Mouse (Mus musculus): Measurements from ENCODE around the gene Grhpr. TPM values are rescaled to one million over a fixed set of nuclear protein-coding genes. Genes with fewer than 3 reads are reported as not detected.

The Grhpr gene
- total and polyA plus RNA-seq, 3 experiments, result 27.3 to 76.4 TPM; not detected in 1

GRCm38 (mm10) chr4:45012105-45012975 lies 31.1 kb downstream of the Grhpr start, which contains the start of gene Zbtb5:
Gene Zbtb5 (minus strand): TSS chr4:45012412.
- peak within 1 kb of the TSS; percentile 83 for H3K9ac ChIP-seq (ENCODE audit: control insufficient read depth, low read depth, low read length, poor library complexity, severe bottlenecking)
- peak within 1 kb of the TSS; percentile 82 to 90 for H3K4me3 ChIP-seq (ENCODE audit: control insufficient read depth in 1 of 2, insufficient read depth in 1 of 2, low read depth in 2 of 2, low read length in 2 of 2)
- H3K9me3 ChIP-seq (replicated peaks; ENCODE audit: insufficient read depth, low read length), result no peaks in the 10 kb centered on the region
- H3K27ac ChIP-seq (ENCODE audit: control insufficient read depth, low read depth, low read length), result peak within 1 kb of the TSS; percentile 97
- H3K27me3 ChIP-seq (ENCODE audit: control insufficient read depth in 1 of 2, insufficient read depth in 2 of 2, low read length in 2 of 2), result no peaks in the 10 kb centered on the region
- H3K79me2 ChIP-seq (ENCODE audit: control insufficient read depth, insufficient read depth, low read length, poor library complexity), result peaks cover 16% of the 10 kb centered on the region
- peaks cover 4 to 17% of the 10 kb centered on the region in 2 experiments; a peak in 3 of 4 replicates for H3K4me1 ChIP-seq (ENCODE audit: control insufficient read depth in 1 of 2, insufficient read depth in 2 of 2, low read length in 2 of 2)
- no peak for TF ChIP-seq CHD1 (IDR thresholded peaks at IDR 0.05; ENCODE audit: low read depth, low read length)
- 0 out of 2 replicates have a peak, but pooled peaks have one; percentile 31 for TF ChIP-seq UBTF (IDR thresholded peaks at IDR 0.05; ENCODE audit: borderline replicate concordance, insufficient read depth, low read depth, low read length)
- TF ChIP-seq ZC3H11A (IDR thresholded peaks at IDR 0.05; ENCODE audit: low read depth, low read length), result no peak
- TF ChIP-seq GATA1 (IDR thresholded peaks at IDR 0.05; ENCODE audit: low read depth, low read length), result no peak
- peak; percentile 74 for TF ChIP-seq SIN3A (IDR thresholded peaks at IDR 0.05; ENCODE audit: low read length)
- TF ChIP-seq POLR2AphosphoS2 (IDR thresholded peaks at IDR 0.05; ENCODE audit: low read length), result no peak; the same call in 1 of the 2 replicates
- TF ChIP-seq USF1 (IDR thresholded peaks at IDR 0.05; ENCODE audit: low read depth, low read length), result peak; percentile 89
- 0 out of 4 replicates have a peak, but pooled peaks of 1 of the 2 experiments have one; percentile 42 for TF ChIP-seq USF2 (IDR thresholded peaks at IDR 0.05; ENCODE audit: borderline replicate concordance in 1 of 2, insufficient read depth in 1 of 2, low read depth in 1 of 2, low read length in 2 of 2)
- TF ChIP-seq MAZ (IDR thresholded peaks at IDR 0.05; ENCODE audit: low read depth, low read length), result no peak; the same call in 1 of the 2 replicates
- TF ChIP-seq NELFE (IDR thresholded peaks at IDR 0.05; ENCODE audit: low read depth, low read length), result peak; percentile 56
- TF ChIP-seq EP300 (IDR thresholded peaks at IDR 0.05; ENCODE audit: low read depth in 1 of 2, low read length in 2 of 2), result no peak
- peak; percentile 75 for TF ChIP-seq MAX (IDR thresholded peaks at IDR 0.05; ENCODE audit: low read length)
- TF ChIP-seq TBP (IDR thresholded peaks at IDR 0.05; ENCODE audit: low read depth, low read length), result no peak; the same call in 1 of the 2 replicates
- peak; percentile 82 for TF ChIP-seq CHD2 (IDR thresholded peaks at IDR 0.05; ENCODE audit: low read length)
- TF ChIP-seq MYB (IDR thresholded peaks at IDR 0.05; ENCODE audit: low read depth, low read length), result no peak
- TF ChIP-seq HCFC1 (IDR thresholded peaks at IDR 0.05; ENCODE audit: low read depth, low read length), result peak; percentile 84
- no peak for TF ChIP-seq MAFK (IDR thresholded peaks at IDR 0.05; ENCODE audit: borderline replicate concordance, low read depth, low read length)
- no peak for TF ChIP-seq MYC (IDR thresholded peaks at IDR 0.05; ENCODE audit: low read depth, low read length)
- peak; percentile 19; the same call in 1 of the 2 replicates for TF ChIP-seq ETS1 (IDR thresholded peaks at IDR 0.05; ENCODE audit: low read depth, low read length)
- TF ChIP-seq ZKSCAN1 (IDR thresholded peaks at IDR 0.05; ENCODE audit: low read depth, low read length), result no peak
- 0 out of 2 replicates have a peak, but pooled peaks have one; percentile 7 for TF ChIP-seq TCF12 (IDR thresholded peaks at IDR 0.05; ENCODE audit: low read depth, low read length)
- peak; percentile 69 for TF ChIP-seq KAT2A (conservative IDR thresholded peaks at IDR 0.05; ENCODE audit: low read depth, low read length)
- TF ChIP-seq JUND (IDR thresholded peaks at IDR 0.05; ENCODE audit: low read depth, low read length), result peak; percentile 56; the same call in 1 of the 2 replicates
- TF ChIP-seq NRF1 (IDR thresholded peaks at IDR 0.05; ENCODE audit: insufficient read depth, low read depth, low read length, poor library complexity, severe bottlenecking), result peak; percentile 36
- TF ChIP-seq POLR2A (IDR thresholded peaks at IDR 0.05; ENCODE audit: control insufficient read depth in 1 of 2, insufficient read depth in 1 of 2, low read depth in 1 of 2, low read length in 2 of 2, poor library complexity in 1 of 2), result peak; percentile 10 to 70; a peak in 2 of 4 replicates
- TF ChIP-seq BHLHE40 (IDR thresholded peaks at IDR 0.05; ENCODE audit: borderline replicate concordance, low read depth, low read length), result peak; percentile 86
- no peak for TF ChIP-seq MEF2A (IDR thresholded peaks at IDR 0.05; ENCODE audit: extremely low read depth, insufficient replicate concordance, low read depth, low read length, poor library complexity, severe bottlenecking)
- peak; percentile 31; the same call in 1 of the 2 replicates for TF ChIP-seq E2F4 (IDR thresholded peaks at IDR 0.05; ENCODE audit: borderline replicate concordance, low read depth, low read length)
- TF ChIP-seq ZNF384 (IDR thresholded peaks at IDR 0.05; ENCODE audit: low read depth, low read length), result no peak
- TF ChIP-seq ELF1 (IDR thresholded peaks at IDR 0.05; ENCODE audit: low read depth, low read length), result peak; percentile 71
- TF ChIP-seq ZMIZ1 (IDR thresholded peaks at IDR 0.05; ENCODE audit: low read depth, low read length), result no peak
- TF ChIP-seq MXI1 (IDR thresholded peaks at IDR 0.05; ENCODE audit: low read depth, low read length), result no peak; the same call in none of the 2 replicates
- peak; percentile 100 for DNase-seq (ENCODE audit: low read depth, low spot score)
- H3K36me3 ChIP-seq (ENCODE audit: control insufficient read depth in 1 of 2, insufficient read depth in 2 of 2, low read length in 2 of 2), result peaks cover 0 to 18% of the 10 kb centered on the region in 2 experiments; a peak in 2 of 4 replicates

Data from MEL (cell line).